In the genomic region with DNA sequence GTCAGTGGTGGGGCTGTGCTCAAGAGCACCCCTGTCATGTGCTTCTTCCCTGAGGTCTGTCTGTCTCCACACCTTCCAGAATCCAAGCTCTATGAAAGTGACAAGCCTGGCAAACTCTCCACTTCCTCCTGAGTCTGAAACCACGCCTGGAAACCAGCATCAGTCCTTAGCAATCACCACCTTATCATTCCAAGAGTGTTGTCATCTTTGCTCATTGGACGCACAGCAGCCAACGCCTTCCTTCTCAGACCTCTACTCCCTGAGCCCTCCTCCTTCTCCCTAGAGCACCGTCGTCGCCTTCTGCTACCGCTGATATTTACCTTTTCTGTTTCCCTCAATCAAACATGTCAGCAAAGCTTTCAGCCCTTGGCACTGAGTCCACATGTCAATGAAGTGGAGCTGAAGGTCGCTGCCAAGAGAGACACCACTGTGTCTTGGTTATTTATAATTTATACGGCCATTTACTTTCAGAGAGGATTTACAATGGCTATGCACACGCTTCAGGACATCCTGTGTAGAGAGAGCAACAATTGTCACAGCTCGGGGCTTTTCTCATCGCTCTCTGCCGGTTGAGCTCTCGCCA, we compare ENCODE assay signal across 8 mouse cellular contexts. TPM values are rescaled to one million over a fixed set of nuclear protein-coding genes. Genes with fewer than 3 reads are reported as not detected.
A peak's percentile ranks its signal among the peaks of the same experiment; 100 is the strongest.
DNase-seq lines count a peak whose midpoint lies in the region; ATAC-seq and TF ChIP-seq lines count a peak whose summit lies in the region.

No protein-coding gene starts in this region.

- H3K27ac ChIP-seq in embryonic facial prominence, embryonic 10.5 days (replicated peaks) = no peak overlapping the region
- H3K27ac ChIP-seq in hindbrain, postnatal 0 days = peak overlapping the region; percentile 86

- H3K9ac ChIP-seq in hindbrain, postnatal 0 days (replicated peaks; ENCODE audit: low read length) = peak overlapping the region; percentile 82; the same call in 1 of the 2 replicates

- peak; percentile 79 for DNase-seq in MEL-GATA-1-ER (ENCODE audit: extremely low read depth, low read depth)
- no peak for DNase-seq in embryonic facial prominence, embryonic 10.5 days (ENCODE audit: low spot score)
- DNase-seq in hindbrain, postnatal 0 days (ENCODE audit: low spot score) = no peak
- DNase-seq in lung, postnatal 36 days = peak; percentile 34
- no peak for DNase-seq in urinary bladder, postnatal 36 days (ENCODE audit: low spot score in 2 of 2)
- DNase-seq in left cerebral cortex, adult 8-10 months (ENCODE audit: low spot score in 2 of 2) = no peak
- no peak for DNase-seq in layer of hippocampus, postnatal 25 days (ENCODE audit: extremely low spot score in 1 of 2, low spot score in 1 of 2)
- no peak for DNase-seq in frontal cortex, postnatal 14 days (ENCODE audit: low spot score in 2 of 2)

- TF ChIP-seq CTCF in hindbrain, postnatal 0 days (IDR thresholded peaks at IDR 0.05; ENCODE audit: low read depth) = no peak

- 0 out of 2 replicates have a peak, but pooled peaks cover 4% of the 10 kb centered on the region for H3K36me3 ChIP-seq in embryonic facial prominence, embryonic 10.5 days (replicated peaks)
- H3K36me3 ChIP-seq in hindbrain, postnatal 0 days (ENCODE audit: insufficient read depth, low read length) = no peaks in the 10 kb centered on the region

- no peaks in the 10 kb centered on the region for H3K9me3 ChIP-seq in embryonic facial prominence, embryonic 10.5 days
- H3K9me3 ChIP-seq in hindbrain, postnatal 0 days (ENCODE audit: low read length) = no peaks in the 10 kb centered on the region

- 67% methylated on average over 14 of the region's 14 CpGs for WGBS in embryonic facial prominence, embryonic 10.5 days
- WGBS in hindbrain, postnatal 0 days = 11% methylated on average over 14 of the region's 14 CpGs

- H3K4me3 ChIP-seq in embryonic facial prominence, embryonic 10.5 days = peak overlapping the region; percentile 88
- H3K4me3 ChIP-seq in hindbrain, postnatal 0 days (ENCODE audit: low read length) = peak overlapping the region; percentile 85

- H3K4me1 ChIP-seq in embryonic facial prominence, embryonic 10.5 days = peaks cover 26% of the 10 kb centered on the region
- H3K4me1 ChIP-seq in hindbrain, postnatal 0 days (ENCODE audit: insufficient read depth, low read length) = peaks cover 19% of the 10 kb centered on the region

- no peak for ATAC-seq in hindbrain, postnatal 0 days

- 0 out of 2 replicates have a peak, but pooled peaks cover 4% of the 10 kb centered on the region for H3K27me3 ChIP-seq in embryonic facial prominence, embryonic 10.5 days (replicated peaks; ENCODE audit: low read depth, poor library complexity, severe bottlenecking)
- H3K27me3 ChIP-seq in hindbrain, postnatal 0 days (ENCODE audit: insufficient read depth, low read length) = no peaks in the 10 kb centered on the region

- H3K4me2 ChIP-seq in hindbrain, postnatal 0 days (ENCODE audit: low read depth, low read length) = peak overlapping the region; percentile 87

RNA-seq across cellular contexts. Expression of gene Rcan1, which starts 6.2 kb away (rescaled TPM):
- 32.8 and 38.2 TPM in 2 replicates for polyA plus RNA-seq in embryonic facial prominence, embryonic 10.5 days (2016; fragmentation: Nextera tagmentation; extraction: Ambion mirVana)
- total RNA-seq in hindbrain, postnatal 0 days (2014; rRNA removed) = 78.9 and 87.1 TPM in 2 replicates
- polyA plus RNA-seq in hindbrain, postnatal 0 days (2015; fragmentation: Nextera tagmentation; extraction: Ambion mirVana) = 63.0 and 67.4 TPM in 2 replicates
- 10 to 100 TPM; 50.9 to 58.6 (median 52.5) TPM for total RNA-seq in left cerebral cortex, adult 8-10 months (2022)
- total RNA-seq in layer of hippocampus, postnatal 25 days (2021) = 10 to 100 TPM; 40.2 to 44.9 TPM

RNA-seq across cellular contexts. Expression of gene Clic6, which starts 21.1 kb away (rescaled TPM):
- polyA plus RNA-seq in embryonic facial prominence, embryonic 10.5 days (2016; fragmentation: Nextera tagmentation; extraction: Ambion mirVana) = 5.0 and 5.6 TPM in 2 replicates
- 4.5 and 6.2 TPM in 2 replicates for total RNA-seq in hindbrain, postnatal 0 days (2014; rRNA removed)
- polyA plus RNA-seq in hindbrain, postnatal 0 days (2015; fragmentation: Nextera tagmentation; extraction: Ambion mirVana) = 7.7 and 8.9 TPM in 2 replicates
- 1 to 10 TPM; 3.7 to 8.6 (median 4.1) TPM for total RNA-seq in left cerebral cortex, adult 8-10 months (2022)
- total RNA-seq in layer of hippocampus, postnatal 25 days (2021) = 1 to 10 TPM; 1.2 TPM

Comparison
In these comparisons a context has a peak if more than half of its experiments do, and no peak if none do; other contexts are left out.
1. DNase-seq: peak in MEL-GATA-1-ER (single experiment) and lung, postnatal 36 days (single experiment); none in embryonic facial prominence, embryonic 10.5 days (single experiment), hindbrain, postnatal 0 days (single experiment), urinary bladder, postnatal 36 days (0 of 2), left cerebral cortex, adult 8-10 months (0 of 2), layer of hippocampus, postnatal 25 days (0 of 2) and frontal cortex, postnatal 14 days (0 of 2).